In the genomic region with DNA sequence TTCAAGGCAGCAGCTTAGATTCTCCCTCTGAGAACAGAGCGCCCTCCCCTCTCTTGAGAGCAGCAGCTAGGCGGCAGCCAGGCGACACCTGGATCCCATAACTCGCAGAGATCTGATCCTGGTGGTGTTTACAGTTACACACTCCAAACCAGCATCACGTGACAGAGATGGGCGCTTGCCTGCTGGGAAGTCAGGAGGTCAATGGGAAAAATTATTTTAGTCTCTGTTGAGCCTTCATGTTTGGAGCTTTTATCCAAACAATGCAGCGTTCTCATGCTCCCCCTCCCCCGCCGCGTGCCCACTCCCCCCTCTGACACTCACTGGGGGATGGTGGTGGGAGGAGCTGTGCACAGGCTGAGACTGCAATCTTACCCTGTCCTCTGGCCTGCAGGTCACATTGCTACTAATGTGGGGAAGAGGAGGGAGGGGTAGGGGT, we compare ENCODE assay signal across 9 mouse cellular contexts. TPM values are rescaled to one million over a fixed set of nuclear protein-coding genes. Genes with fewer than 3 reads are reported as not detected.
DNase-seq lines count a peak whose midpoint lies in the region; ATAC-seq and TF ChIP-seq lines count a peak whose summit lies in the region.
"Had no signal": no experiment of that assay in that cellular context is flagged by ENCODE, and none has a peak within 500 bp of the region (broad histone marks: within the 10 kb centered on the region; RNA-seq: fewer than 3 reads in every experiment).

No protein-coding gene starts in this region.

- H3K4me3 ChIP-seq in forebrain, embryonic 11.5 days (ENCODE audit: low read depth, low read length): no peak overlapping the region
- H3K4me3 ChIP-seq in hindbrain, embryonic 13.5 days: peak overlapping the region; percentile 5; the same call in 1 of the 2 replicates
- H3K4me3 ChIP-seq in limb, embryonic 14.5 days (replicated peaks; ENCODE audit: low read length): no peak overlapping the region
- no peak overlapping the region for H3K4me3 ChIP-seq in midbrain, postnatal 0 days (ENCODE audit: low read depth, low read length)

- no peaks in the 10 kb centered on the region for H3K27me3 ChIP-seq in forebrain, embryonic 11.5 days (ENCODE audit: control insufficient read depth, insufficient read depth, low read length)
- 0 out of 2 replicates have a peak, but pooled peaks cover 3% of the 10 kb centered on the region for H3K27me3 ChIP-seq in hindbrain, embryonic 13.5 days
- no peaks in the 10 kb centered on the region for H3K27me3 ChIP-seq in limb, embryonic 14.5 days (ENCODE audit: control insufficient read depth, insufficient read depth, low read length)
- H3K27me3 ChIP-seq in midbrain, postnatal 0 days (ENCODE audit: insufficient read depth, low read length): no peaks in the 10 kb centered on the region
- H3K27me3 ChIP-seq: CH12.LX had no signal

- no peak for TF ChIP-seq POLR2A in limb, embryonic 14.5 days (IDR thresholded peaks at IDR 0.05; ENCODE audit: borderline replicate concordance, extremely low read depth, insufficient read depth, insufficient read length)

- peaks cover 3% of the 10 kb centered on the region; the same call in 1 of the 2 replicates for H3K4me1 ChIP-seq in forebrain, embryonic 11.5 days (replicated peaks; ENCODE audit: control insufficient read depth, insufficient read depth, low read length)
- H3K4me1 ChIP-seq in hindbrain, embryonic 13.5 days (replicated peaks): peaks cover 39% of the 10 kb centered on the region
- peaks cover 26% of the 10 kb centered on the region for H3K4me1 ChIP-seq in limb, embryonic 14.5 days (ENCODE audit: control insufficient read depth, insufficient read depth, low read length)
- H3K4me1 ChIP-seq in midbrain, postnatal 0 days (ENCODE audit: insufficient read depth, low read length): peaks cover 5% of the 10 kb centered on the region; the same call in 1 of the 2 replicates

- ATAC-seq in forebrain, embryonic 11.5 days (replicated peaks; ENCODE audit: low FRiP score): 0 out of 2 replicates have a peak, but pooled peaks have one; percentile 71
- peak; percentile 57; the same call in 1 of the 2 replicates for ATAC-seq in hindbrain, embryonic 13.5 days (ENCODE audit: low FRiP score)
- ATAC-seq in limb, embryonic 14.5 days (ENCODE audit: low FRiP score, low read depth): peak; percentile 65
- peak; percentile 74; the same call in 1 of the 2 replicates for ATAC-seq in midbrain, postnatal 0 days (ENCODE audit: low FRiP score)
- ATAC-seq in megakaryocyte, adult 5-6 weeks (ENCODE audit: poor library complexity, severe bottlenecking): no peak

- peak overlapping the region; percentile 36; the same call in 1 of the 2 replicates for H3K4me2 ChIP-seq in forebrain, embryonic 11.5 days (ENCODE audit: low read depth, low read length, severe bottlenecking)
- peak overlapping the region; percentile 36 for H3K4me2 ChIP-seq in hindbrain, embryonic 13.5 days
- H3K4me2 ChIP-seq in limb, embryonic 14.5 days (replicated peaks; ENCODE audit: low read depth, low read length, severe bottlenecking): peak overlapping the region; percentile 24; the same call in 1 of the 2 replicates
- peak overlapping the region; percentile 13 for H3K4me2 ChIP-seq in midbrain, postnatal 0 days (ENCODE audit: low read depth, low read length, poor library complexity, severe bottlenecking)

- no peaks in the 10 kb centered on the region for H3K9me3 ChIP-seq in forebrain, embryonic 11.5 days (ENCODE audit: control insufficient read depth, low read length)
- H3K9me3 ChIP-seq in hindbrain, embryonic 13.5 days: no peaks in the 10 kb centered on the region
- no peaks in the 10 kb centered on the region for H3K9me3 ChIP-seq in limb, embryonic 14.5 days (ENCODE audit: control insufficient read depth, low read length)
- H3K9me3 ChIP-seq in midbrain, postnatal 0 days (ENCODE audit: low read length): no peaks in the 10 kb centered on the region

- no peaks in the 10 kb centered on the region for H3K36me3 ChIP-seq in forebrain, embryonic 11.5 days (ENCODE audit: control insufficient read depth, insufficient read depth, low read length)
- H3K36me3 ChIP-seq in hindbrain, embryonic 13.5 days: no peaks in the 10 kb centered on the region
- H3K36me3 ChIP-seq in limb, embryonic 14.5 days (ENCODE audit: control insufficient read depth, insufficient read depth, low read length): no peaks in the 10 kb centered on the region
- no peaks in the 10 kb centered on the region for H3K36me3 ChIP-seq in midbrain, postnatal 0 days (ENCODE audit: insufficient read depth, low read length)

- peak; percentile 54 for TF ChIP-seq CTCF in midbrain, postnatal 0 days (IDR thresholded peaks at IDR 0.05)

- H3K27ac ChIP-seq in forebrain, embryonic 11.5 days (ENCODE audit: low read depth, low read length): 0 out of 2 replicates have a peak overlapping the region, but pooled peaks have one; percentile 12
- no peak overlapping the region; the same call in 1 of the 2 replicates for H3K27ac ChIP-seq in hindbrain, embryonic 13.5 days
- H3K27ac ChIP-seq in limb, embryonic 14.5 days (replicated peaks; ENCODE audit: low read depth, low read length): peak overlapping the region; percentile 57
- H3K27ac ChIP-seq in midbrain, postnatal 0 days (ENCODE audit: low read depth, low read length): peak overlapping the region; percentile 21; the same call in 1 of the 2 replicates

- 9% methylated on average over 10 of the region's 10 CpGs for WGBS in forebrain, embryonic 11.5 days
- WGBS in hindbrain, embryonic 13.5 days: 5% methylated on average over 10 of the region's 10 CpGs
- WGBS in limb, embryonic 14.5 days: 4% methylated on average over 10 of the region's 10 CpGs
- 5% methylated on average over 10 of the region's 10 CpGs for WGBS in midbrain, postnatal 0 days

- DNase-seq in gastrocnemius, adult 18-20 months (ENCODE audit: low spot score): peak; percentile 59
- DNase-seq in gastrocnemius, postnatal 10 days: no peak
- peak; percentile 78 for DNase-seq in forebrain, embryonic 11.5 days (ENCODE audit: low spot score)
- peak; percentile 62 for DNase-seq in limb, embryonic 14.5 days (ENCODE audit: low spot score)
- peak; percentile 59 for DNase-seq in midbrain, postnatal 0 days (ENCODE audit: low spot score)
- DNase-seq in layer of hippocampus, adult 8-10 months (ENCODE audit: low spot score in 2 of 2): no peak

- no peak overlapping the region; the same call in 1 of the 2 replicates for H3K9ac ChIP-seq in forebrain, embryonic 11.5 days (ENCODE audit: low read length)
- H3K9ac ChIP-seq in hindbrain, embryonic 13.5 days: peak overlapping the region; percentile 9; the same call in 1 of the 2 replicates
- H3K9ac ChIP-seq in limb, embryonic 14.5 days (ENCODE audit: low read depth, low read length, severe bottlenecking): no peak overlapping the region
- H3K9ac ChIP-seq in midbrain, postnatal 0 days (replicated peaks; ENCODE audit: low read length, poor library complexity, severe bottlenecking): 0 out of 2 replicates have a peak overlapping the region, but pooled peaks have one; percentile 33

RNA-seq across cellular contexts. Expression of gene Afap1l2, which starts 10.8 kb away (rescaled TPM):
- 1 to 10 TPM; 1.2 to 1.9 TPM for total RNA-seq in gastrocnemius, adult 18-20 months (2021)
- 10 to 100 TPM; 14.2 to 22.4 TPM for total RNA-seq in gastrocnemius, postnatal 10 days (2021)
- polyA plus RNA-seq in forebrain, embryonic 11.5 days (2014; fragmentation: Nextera tagmentation; extraction: Ambion mirVana): 2.0 and 2.4 TPM in 2 replicates
- polyA plus RNA-seq in hindbrain, embryonic 13.5 days (2015; fragmentation: Nextera tagmentation; extraction: Ambion mirVana): 9.5 and 12.2 TPM in 2 replicates
- 6.8 and 7.0 TPM in 2 replicates for polyA plus RNA-seq in limb, embryonic 14.5 days (2012; rRNA removed)
- polyA plus RNA-seq in limb, embryonic 14.5 days (2014; fragmentation: Nextera tagmentation; extraction: Ambion mirVana): 6.8 and 9.2 TPM in 2 replicates
- total RNA-seq in midbrain, postnatal 0 days (2014; rRNA removed): 13.2 and 15.3 TPM in 2 replicates
- 8.1 and 10.8 TPM in 2 replicates for polyA plus RNA-seq in midbrain, postnatal 0 days (2015; fragmentation: Nextera tagmentation; extraction: Ambion mirVana)
- not detected in 2 replicates for total RNA-seq in megakaryocyte, adult 5-6 weeks (2015)
- total RNA-seq in megakaryocyte, adult 5-6 weeks (2017): not detected in 2 replicates
- total RNA-seq in layer of hippocampus, adult 8-10 months (2022): 10 to 100 TPM; 10.1 to 13.6 (median 12.0) TPM

Comparison
In these comparisons a context has a peak if more than half of its experiments do, and no peak if none do; other contexts are left out.
1. DNase-seq: peak in gastrocnemius, adult 18-20 months (single experiment), forebrain, embryonic 11.5 days (single experiment), limb, embryonic 14.5 days (single experiment) and midbrain, postnatal 0 days (single experiment); none in gastrocnemius, postnatal 10 days (single experiment) and layer of hippocampus, adult 8-10 months (0 of 2).
2. H3K9ac ChIP-seq: peak in hindbrain, embryonic 13.5 days (single experiment) and midbrain, postnatal 0 days (single experiment); none in forebrain, embryonic 11.5 days (single experiment) and limb, embryonic 14.5 days (single experiment).
3. Peak in every context shown above with its lines, with median percentiles within 50 percentile points of each other: H3K4me2 ChIP-seq.